Mouse (Mus musculus) retina, embryonic 14.5 days (tissue): ENCODE measurements around the gene Nrip1.
"Not testable (repeated sequence)": the region's sequence is repeated elsewhere in the genome, so short reads cannot be mapped to it uniquely, and the experiment has no call there.

ENCODE experiments used
- DNase-seq: peaks from one replicate; pipeline ENCODE4 v3.0.0-alpha.2; 2015; ENCODE audit warnings: low spot score

Gene Nrip1

GRCm38 (mm10) chr16:76373671-76374091 is at the start of gene Nrip1:
Nrip1 (minus strand) TSS chr16:76373827.
- DNase-seq, result peak; percentile 73

DNA sequence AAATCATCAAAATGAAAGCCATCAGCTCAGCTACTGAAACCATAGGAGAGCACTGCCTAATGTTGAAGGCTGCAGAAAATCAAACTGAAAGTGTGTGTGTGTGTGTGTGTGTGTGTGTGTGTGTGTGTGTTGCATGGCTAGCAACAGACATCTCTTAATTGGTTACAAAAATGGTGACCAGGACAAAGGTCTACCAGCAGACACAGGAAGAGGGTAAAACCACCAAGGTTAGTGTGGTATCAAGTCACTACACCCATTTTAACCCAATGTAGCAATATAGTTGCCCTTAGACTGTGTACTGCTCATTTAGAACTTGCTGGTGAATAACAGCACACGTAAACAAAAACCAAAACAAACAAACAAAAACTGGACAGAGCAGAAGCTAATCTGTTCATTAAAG is 48.9 kb upstream of the Nrip1 start:
- no peak for DNase-seq

- no peak for DNase-seq
Measured at GRCm38 (mm10) chr16:76419849-76420248, 46.2 kb upstream of the Nrip1 start.

- no peak for DNase-seq
Measured at GRCm38 (mm10) chr16:76416477-76416876, 42.9 kb upstream of the Nrip1 start.

DNA sequence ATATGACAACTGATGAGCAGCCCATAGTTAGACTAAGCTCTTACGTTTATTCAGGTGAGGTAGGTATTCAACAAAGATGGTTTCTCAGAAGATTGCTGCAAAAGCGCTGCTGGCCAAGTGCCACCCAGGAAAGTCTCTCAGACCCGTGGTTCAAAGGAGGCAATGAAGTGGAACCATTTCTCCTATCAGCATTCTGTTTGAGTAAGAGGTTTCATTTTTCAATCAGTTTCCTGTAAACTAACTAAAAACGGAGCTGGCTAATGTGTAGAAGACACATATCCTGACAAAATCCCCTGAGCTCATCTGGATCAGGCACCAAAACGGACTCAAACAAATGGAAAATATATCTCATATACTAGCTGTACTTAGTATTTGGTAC is 42.4 kb upstream of the Nrip1 start:
- no peak for DNase-seq

DNA sequence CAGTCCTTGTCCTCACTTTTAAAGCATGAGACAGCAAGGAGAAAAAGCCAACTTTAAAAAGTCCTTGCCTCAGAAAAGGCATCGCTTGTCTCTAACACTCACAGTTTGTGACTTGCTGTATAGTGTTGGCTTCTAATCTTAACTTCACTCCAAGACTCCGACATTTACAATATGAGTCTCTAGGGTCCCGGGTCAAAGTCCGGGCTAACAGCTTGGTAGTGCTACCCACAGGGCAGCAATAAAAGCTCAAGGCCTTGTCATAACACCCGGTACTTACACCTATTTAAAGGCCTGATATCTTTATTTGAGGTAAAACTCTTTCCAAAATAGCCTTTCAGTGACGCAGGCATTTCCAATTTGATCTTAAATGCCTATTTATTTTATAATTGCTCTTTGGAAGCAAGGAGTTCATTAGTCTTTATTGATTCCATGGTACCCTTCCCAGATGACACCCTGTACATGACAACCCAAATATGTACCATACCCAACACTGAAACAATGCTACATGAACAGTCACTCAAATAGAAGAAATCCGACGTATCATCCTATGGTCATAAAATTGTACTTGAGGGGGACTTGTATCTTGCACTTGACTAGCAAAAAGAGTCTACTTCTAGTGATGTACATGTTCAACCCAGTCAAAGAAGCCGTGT is 41.9 kb upstream of the Nrip1 start:
- no peak for DNase-seq

DNA sequence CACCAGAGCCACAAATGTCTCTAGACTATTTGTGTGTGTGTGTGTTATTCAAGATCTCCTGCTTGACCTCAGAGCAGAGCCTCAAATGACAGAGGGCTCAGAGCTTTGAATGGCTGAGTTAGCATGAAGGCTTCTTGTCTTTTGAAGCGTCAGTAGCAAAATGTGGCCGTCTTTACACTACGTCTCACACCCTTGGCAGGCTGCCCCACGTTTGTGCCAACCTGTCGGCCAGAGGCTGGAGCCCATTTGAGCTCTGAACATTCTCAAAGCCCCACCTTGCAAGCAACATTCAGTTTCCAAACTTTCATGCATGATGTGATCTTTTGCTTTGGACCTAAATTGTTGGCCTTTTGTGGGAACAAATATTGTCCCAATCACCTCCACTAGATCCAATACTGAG is 40.9 kb upstream of the Nrip1 start:
- DNase-seq, result no peak

GRCm38 (mm10) chr16:76413581-76413980 is 40.0 kb upstream of the Nrip1 start:
- DNase-seq, result no peak

- DNase-seq, result no peak
Measured at GRCm38 (mm10) chr16:76409355-76409722, 35.7 kb upstream of the Nrip1 start.

- no peak for DNase-seq
Measured at GRCm38 (mm10) chr16:76408696-76409354, 35.2 kb upstream of the Nrip1 start.

GRCm38 (mm10) chr16:76408241-76408640 is 34.6 kb upstream of the Nrip1 start:
- no peak for DNase-seq

DNA sequence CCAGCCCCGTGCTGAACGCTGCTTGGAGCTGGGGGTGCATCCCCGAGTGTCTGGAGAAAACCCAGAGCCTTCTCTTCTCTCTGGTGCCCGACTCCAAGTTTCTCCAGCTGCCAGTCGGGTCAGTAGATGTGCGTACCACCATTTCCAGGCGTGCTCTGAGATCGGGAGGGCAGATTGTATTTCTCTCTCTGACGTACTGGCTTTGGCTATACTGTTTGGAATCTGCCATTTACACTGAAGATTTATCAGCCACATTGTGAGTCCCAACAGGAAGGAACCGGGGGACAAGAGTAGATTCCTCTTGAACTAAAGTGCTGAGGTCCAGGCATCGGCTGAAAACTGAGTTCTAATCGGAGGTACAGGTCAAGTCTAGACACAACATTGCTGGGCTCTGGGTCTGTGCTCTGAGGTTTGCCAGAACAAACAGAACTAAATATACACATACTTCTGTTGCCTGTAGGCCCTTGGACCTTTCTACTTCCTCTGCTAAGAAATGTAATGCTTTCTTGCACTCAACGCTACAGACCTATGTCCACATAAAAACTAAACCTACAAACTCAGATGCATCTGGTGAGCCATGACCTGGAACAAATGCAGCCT is 33.8 kb upstream of the Nrip1 start:
- no peak for DNase-seq

DNA sequence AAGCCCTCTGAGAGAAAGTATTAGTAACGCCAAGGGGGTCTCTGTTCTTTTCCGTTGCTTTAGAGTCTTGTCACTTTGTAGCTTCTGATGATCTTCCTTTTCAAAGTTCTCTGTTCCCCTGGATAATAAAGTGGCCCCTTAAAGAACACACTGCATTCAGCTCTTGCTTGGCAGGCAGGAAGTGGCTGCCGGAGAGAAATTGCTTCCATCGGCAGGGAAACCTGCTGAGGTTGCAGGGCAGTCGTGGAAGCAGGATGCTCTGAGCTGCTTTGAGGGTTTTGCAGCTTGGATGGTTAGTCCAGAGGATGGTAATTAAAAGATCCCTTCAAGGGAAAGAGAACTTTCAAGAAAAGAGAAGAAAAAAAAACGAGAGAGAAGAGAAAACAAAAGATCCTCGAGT is 33.3 kb upstream of the Nrip1 start:
- no peak for DNase-seq

DNA sequence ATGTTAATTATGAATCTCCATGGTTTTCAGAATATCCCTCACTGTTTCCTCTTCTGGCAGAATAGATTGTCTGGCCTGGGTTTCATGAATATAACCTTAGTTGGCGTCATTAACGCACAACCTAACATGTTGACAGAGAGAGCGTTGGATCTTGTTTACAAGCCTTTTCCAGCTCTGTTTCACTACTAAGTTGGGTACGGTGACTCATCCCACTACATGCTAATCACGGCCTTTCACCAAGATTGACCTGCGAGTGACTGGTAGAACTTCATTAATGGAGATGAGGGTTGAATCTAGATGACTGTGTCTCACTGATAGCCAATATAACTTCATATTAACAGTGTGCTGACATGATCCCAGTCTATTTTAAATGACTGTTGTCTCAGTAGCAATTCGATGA is 32.7 kb upstream of the Nrip1 start:
- no peak for DNase-seq

- DNase-seq, result not testable (repeated sequence)
Measured at GRCm38 (mm10) chr16:76403305-76403704, 29.7 kb upstream of the Nrip1 start.

GRCm38 (mm10) chr16:76396512-76396911 is 22.9 kb upstream of the Nrip1 start:
- DNase-seq, result no peak

GRCm38 (mm10) chr16:76393267-76393666 is 19.6 kb upstream of the Nrip1 start:
- no peak for DNase-seq

DNA sequence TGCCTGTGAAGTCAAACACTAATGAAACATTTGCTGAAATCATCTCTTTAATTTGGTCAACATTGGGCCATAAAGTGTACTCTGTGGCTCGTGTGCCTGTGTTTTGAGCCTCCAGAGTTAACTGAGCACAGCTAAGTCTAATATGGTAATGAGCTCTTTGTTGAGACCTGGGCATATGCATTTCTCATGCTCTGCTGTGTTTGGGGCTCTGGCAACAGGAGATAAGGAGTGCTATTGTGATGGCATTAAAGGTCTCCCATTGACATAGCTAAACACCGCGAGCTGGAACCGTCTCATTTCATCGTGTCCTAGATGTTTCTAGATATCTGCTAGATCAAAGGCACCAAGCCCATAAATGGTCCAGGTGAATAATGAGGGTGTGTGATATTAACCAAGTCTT is 12.9 kb upstream of the Nrip1 start:
- no peak for DNase-seq

- DNase-seq, result no peak
Measured at GRCm38 (mm10) chr16:76386071-76386470, 12.4 kb upstream of the Nrip1 start.

- DNase-seq, result no peak
Measured at GRCm38 (mm10) chr16:76377211-76377610, 3.6 kb upstream of the Nrip1 start.

GRCm38 (mm10) chr16:76376661-76377060 is 3.0 kb upstream of the Nrip1 start:
- no peak for DNase-seq

DNA sequence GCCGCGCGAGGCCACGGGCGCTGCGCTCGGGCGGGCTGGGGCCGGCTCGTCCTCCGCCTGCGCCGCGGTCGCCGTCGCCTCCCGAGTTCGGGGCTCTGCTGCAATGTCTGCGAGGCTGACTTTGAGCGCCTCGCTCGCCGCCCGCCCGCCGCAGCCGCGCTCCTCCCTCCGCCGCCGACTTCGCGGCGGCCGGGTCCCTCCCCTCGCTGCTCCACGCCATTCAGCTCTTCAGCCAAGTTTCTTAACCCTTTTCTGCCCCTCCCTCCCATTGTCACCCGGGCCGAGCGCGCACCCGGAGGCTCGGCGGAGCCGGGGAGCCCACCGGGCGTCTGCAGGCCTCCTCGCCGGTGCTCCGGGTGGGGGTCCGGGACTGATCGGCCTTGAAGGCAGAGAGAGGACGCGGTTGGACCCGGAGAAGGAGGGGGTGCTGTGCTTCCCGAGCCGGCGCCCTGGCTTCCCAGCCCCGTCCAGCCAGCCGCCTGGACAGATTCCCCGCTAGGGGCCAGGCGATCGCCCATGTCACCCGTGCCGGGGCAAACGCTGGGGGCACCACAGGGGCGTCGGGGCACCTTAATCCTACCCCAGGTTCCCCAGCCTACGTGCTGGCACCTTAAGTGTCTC is 576 bp downstream of the Nrip1 start:
- peak; percentile 88 for DNase-seq
